Mouse (Mus musculus): Measurements from ENCODE around the gene Nppb. TPM values are rescaled to one million over a fixed set of nuclear protein-coding genes. Genes with fewer than 3 reads are reported as not detected.

Nppb gene
- total RNA-seq, 2 experiments from 2014 or later: 170 to 310 TPM

- DNase-seq: no peak
Measured at GRCm38 (mm10) chr4:147976237-147976636, 9.4 kb upstream of the Nppb start.

GRCm38 (mm10) chr4:147977726-147978125 is 7.9 kb upstream of the Nppb start:
- DNase-seq: no peak

DNA sequence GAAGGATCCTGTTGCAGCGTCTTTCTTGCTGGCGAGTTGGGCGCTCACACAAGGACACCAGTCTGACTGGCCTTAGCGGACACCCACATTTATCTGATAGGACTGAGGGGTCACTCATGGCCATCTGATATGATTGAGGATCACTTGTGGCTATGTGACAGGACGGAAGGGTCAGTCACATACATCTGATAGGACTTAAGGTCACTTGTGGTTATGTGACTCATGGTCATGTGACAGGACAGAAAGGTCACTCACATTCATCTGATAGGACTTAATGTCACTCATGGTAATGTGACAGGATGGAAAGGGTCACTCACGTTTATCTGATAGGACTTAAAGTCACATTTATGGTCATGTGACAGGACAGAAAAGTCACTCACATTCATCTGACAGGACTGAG is 7.2 kb upstream of the Nppb start:
- DNase-seq: no peak

GRCm38 (mm10) chr4:147979441-147979860 is 6.1 kb upstream of the Nppb start:
- no peak for DNase-seq

DNA sequence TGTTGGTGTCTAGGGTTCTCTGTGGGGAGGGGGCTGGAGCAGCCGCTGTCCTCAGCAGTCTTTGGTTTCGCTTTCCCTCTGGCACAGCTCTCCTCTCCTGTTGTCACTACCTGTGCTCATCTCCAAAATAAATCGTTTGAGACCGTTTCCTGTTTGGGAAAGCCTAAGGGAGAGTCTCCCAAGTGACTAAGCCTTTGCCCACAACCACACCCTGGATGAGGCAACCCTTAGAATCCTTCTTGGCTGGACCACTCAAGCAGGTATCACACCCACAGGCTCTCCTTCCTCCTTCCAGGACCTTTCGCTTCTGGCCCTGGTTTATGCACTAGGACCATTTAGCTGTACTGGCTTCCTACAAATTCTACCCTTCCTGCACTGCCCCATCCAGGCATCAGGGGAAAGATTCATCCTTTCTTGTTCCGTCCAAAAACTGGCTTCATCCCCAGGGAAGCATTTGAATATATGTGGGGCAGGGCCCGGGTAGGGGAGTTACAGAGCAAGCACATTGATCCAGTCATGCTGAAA is 8.0 kb downstream of the Nppb start:
- no peak for DNase-seq

GRCm38 (mm10) chr4:147995311-147995710 is 9.7 kb downstream of the Nppb start:
- no peak for DNase-seq

DNA sequence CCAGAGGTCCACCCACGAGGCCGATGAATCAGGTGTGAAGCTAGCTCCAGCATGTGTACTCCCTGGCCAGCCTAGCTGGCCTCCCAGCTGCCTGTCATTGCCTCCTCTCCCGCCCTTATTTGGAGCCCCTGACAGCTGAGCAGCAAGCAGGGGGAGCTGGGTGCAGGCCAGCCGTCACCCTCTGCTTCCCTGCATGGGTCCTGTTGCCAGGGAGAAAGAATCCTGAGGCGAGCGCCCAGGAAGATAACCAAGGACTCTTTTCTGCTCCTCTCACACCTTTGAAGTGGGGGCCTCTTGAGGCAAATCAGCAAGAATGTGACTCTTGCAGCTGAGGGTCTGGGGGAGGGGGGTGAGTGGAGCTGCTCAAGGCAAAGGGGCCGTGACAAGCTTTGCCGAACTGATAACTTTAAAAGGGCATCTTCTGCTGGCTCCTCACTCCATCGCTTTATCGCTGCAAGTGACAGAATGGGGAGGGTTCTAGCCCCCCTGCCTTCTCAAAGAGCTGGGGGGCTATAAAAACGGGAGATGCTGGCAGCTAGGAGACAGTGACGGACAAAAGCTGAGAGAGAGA is 14.7 kb downstream of the Nppb start, which contains the start of gene Nppa:
Nppa (plus strand) TSS at position 521 of the 571 bp plus-strand sequence.
- peak in 1 of 2 experiments; percentile 18 for DNase-seq

GRCm38 (mm10) chr4:148001013-148001789 is 15.6 kb downstream of the Nppb start:
- DNase-seq: no peak

DNA sequence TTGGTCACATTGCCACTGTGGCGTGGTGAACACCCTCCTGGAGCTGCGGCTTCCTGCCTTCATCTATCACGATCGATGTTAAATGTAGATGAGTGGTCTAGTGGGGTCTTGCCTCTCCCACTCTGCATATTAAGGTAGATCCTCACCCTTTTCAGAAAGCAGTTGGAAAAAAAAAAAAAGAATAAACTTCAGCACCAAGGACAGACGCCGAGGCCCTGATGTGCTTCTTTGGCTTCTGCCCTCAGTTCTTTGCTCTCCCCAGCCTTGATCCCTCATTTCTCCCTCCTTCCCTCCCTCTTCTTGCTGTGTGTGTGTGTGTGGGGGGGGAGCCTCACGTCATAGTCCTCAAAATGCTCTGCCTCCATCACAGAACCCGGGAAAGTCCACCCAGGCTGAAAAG is 16.3 kb downstream of the Nppb start:
- DNase-seq: no peak

DNA sequence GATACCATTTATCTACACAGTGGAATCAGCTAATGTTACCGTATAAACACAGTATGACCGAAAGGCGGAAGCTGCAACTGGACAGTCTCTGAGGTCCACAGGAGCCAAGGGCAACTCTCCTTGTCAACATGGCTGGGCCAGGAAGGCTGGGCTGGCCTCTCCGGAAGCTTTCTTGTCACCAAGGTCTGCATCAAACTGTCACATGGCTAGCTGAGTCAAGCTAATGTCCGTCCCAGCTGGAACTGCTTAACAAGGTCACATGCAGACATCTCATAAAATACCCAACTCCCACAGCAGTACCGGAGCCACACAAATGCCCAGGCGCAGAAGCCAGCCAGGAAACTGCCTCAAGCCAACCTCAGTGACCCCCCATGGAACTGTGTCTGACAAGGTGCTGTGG is 18.8 kb downstream of the Nppb start:
- peak; percentile 20 to 43 for DNase-seq

GRCm38 (mm10) chr4:148008412-148008811 is 22.8 kb downstream of the Nppb start:
- DNase-seq: peak; percentile 45 to 72

DNA sequence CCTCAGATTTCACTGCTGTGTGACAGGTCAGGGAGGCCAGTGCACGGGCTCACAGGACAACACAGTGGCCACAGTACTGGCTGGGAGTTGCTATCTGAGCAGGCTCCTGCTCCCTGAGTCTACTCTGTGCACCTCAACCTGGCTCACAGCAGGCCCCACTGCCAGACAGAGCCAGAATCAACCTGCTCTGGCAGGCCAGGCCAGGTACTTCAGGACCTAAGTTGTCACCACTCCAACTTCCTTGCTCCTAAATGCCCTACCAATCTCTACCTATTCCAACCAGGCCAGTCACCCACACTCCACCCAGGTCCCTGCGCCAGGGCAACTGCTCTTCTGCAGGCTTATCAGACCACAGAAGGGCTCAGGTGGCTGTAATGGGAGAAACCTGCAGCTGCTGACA is 24.1 kb downstream of the Nppb start:
- no peak for DNase-seq

DNA sequence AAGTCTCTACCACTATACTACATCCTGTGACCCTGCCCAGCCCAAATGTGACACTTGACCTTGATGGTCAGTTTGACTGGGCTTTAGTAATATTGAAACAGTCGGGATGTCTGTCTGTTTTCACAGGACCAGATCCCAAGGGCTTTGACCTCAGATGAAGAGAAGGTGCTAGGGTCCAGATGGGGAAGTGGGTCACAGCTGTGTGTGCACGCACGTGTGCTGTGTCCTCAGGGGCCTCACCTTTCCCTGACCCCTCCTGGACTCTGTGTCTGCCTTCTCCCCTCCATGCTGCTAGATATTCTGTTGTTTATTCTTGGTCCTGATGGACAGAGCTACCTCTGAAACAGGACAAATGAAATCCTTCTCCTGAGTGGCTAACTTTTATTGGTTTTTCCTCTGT is 25.7 kb downstream of the Nppb start:
- no peak for DNase-seq

DNA sequence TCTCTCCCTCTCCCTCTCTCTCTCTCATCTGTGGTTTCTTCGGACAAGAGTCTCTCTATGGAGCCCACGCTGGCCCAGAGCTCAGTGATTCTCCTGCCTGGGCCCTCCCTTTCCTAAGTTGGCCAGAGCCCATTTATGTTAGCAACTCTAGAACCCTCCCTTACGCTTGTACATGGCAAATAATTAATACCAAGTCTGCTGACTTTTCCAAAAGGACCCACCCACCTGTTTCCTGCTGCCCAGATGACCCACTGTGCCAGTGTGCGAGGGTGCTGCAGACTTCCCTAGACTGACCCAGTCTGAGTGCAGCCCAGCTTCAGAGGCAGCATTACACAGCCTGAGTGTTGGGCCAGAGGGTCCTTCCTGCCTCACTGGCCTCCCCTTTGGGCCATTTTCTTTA is 26.6 kb downstream of the Nppb start:
- DNase-seq: no peak

GRCm38 (mm10) chr4:148015418-148015817 is 29.8 kb downstream of the Nppb start:
- DNase-seq: no peak

GRCm38 (mm10) chr4:148016981-148017380 is 31.4 kb downstream of the Nppb start:
- DNase-seq: no peak

GRCm38 (mm10) chr4:148018410-148018809 is 32.8 kb downstream of the Nppb start:
- no peak for DNase-seq

- no peak for DNase-seq
Measured at GRCm38 (mm10) chr4:148024003-148024402, 38.4 kb downstream of the Nppb start.

GRCm38 (mm10) chr4:148029297-148029696 is 43.7 kb downstream of the Nppb start:
- no peak for DNase-seq

DNA sequence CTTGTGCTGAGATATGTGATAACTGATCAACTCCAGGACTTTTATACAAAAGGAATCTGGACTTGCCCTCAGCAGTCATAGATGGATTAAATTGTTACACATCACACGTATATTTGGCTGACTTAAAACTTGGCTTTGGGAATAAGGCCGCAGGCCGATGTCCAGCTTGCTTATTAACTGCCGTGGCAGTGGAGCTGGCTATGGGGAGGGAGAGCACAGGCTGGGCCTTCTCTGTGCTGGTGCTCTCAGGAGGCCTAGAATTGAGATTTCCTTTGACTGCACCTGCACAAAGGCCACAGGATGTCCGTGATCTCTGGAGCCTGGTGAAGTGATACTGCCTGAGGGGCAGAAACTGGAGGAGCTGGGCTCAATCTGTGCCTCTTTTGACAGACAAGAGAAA is 44.9 kb downstream of the Nppb start:
- DNase-seq: no peak

DNA sequence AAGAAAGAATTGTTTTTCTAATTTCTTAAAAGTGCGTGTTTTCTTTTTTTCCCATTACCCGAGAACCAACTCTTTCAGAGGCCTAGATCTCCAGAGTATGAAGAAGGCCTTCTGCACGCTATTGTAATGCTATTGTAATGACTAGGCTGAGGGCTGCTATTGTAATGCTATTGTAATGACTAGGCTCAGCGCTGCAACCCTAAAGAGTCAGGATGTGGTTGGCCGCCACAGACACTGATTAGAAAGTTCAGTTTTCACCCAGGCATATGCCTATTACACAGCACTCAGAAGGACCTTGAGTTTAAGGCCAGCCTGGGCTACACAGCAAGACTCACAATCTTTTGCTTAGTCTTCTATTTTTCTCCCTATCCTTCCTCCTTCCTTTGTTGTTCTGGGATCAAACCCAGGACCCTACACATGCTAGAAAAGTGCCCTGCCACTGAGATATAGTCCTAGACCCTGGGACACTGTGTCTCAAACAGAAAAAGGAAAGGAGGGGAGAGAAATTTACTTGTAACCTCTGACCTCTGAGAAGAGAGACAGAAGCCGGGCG is 48.3 kb downstream of the Nppb start:
- DNase-seq: no peak

GRCm38 (mm10) chr4:148035440-148035839 is 49.9 kb downstream of the Nppb start:
- DNase-seq: no peak

Measured in heart, adult 18-20 months (tissue).